Mouse (Mus musculus) neutrophil, adult 5-6 weeks (primary cell): Measurements from ENCODE around the gene Cryab. TPM values are rescaled to one million over a fixed set of nuclear protein-coding genes. Genes with fewer than 3 reads are reported as not detected.

Experiments
- ATAC-seq: fragments of 151-379, 151-347 bp; 2 replicates; pipeline ENCODE4 v1.8.0; 2017; ENCODE audit warnings: mild to moderate bottlenecking, moderate TSS enrichment; ENCODE audit not compliant: insufficient number of reproducible peaks, poor library complexity, low FRiP score, severe bottlenecking; ENCODE audit errors: extremely low read depth
- total RNA-seq: library from RNA; stranded (forward); fragments of 200-1000 nt; gene quantifications from 2 replicates; pipeline ENCODE4 v1.2.3, GENCODE M21; 2017

Gene Cryab
- total RNA-seq, 1 experiment from 2014 or later: not detected

- no peak for ATAC-seq
Observed at GRCm38 (mm10) chr9:50775662-50776126, 24.6 kb downstream of the Cryab start.

- no peak for ATAC-seq
Observed at GRCm38 (mm10) chr9:50776162-50776760, 25.1 kb downstream of the Cryab start.

GRCm38 (mm10) chr9:50782155-50782554, 31.0 kb downstream of the Cryab start:
- ATAC-seq: peak; percentile 66; the same call in 1 of the 2 replicates

- no peak for ATAC-seq
Observed at GRCm38 (mm10) chr9:50795266-50795665, 44.1 kb downstream of the Cryab start.

GRCm38 (mm10) chr9:50796776-50797175, 45.7 kb downstream of the Cryab start:
- ATAC-seq: no peak

GRCm38 (mm10) chr9:50797641-50798040, 46.5 kb downstream of the Cryab start:
- no peak for ATAC-seq

GRCm38 (mm10) chr9:50798368-50798767, 47.2 kb downstream of the Cryab start:
- ATAC-seq: no peak

GRCm38 (mm10) chr9:50800985-50801384, 49.9 kb downstream of the Cryab start:
- ATAC-seq: peak; percentile 55; the same call in 1 of the 2 replicates

- ATAC-seq: no peak
Observed at GRCm38 (mm10) chr9:50803055-50803671, 52.0 kb downstream of the Cryab start.

Other genes with a start within 250 kb of the Cryab start
- 98.8 and 106 TPM in 2 replicates for gene Pts, start 222.6 kb upstream of the Cryab start, total RNA-seq
- gene Il18, start 196.5 kb upstream of the Cryab start, total RNA-seq: 8.5 and 10.0 TPM in 2 replicates
- 0.86 and 2.2 TPM in 2 replicates for gene Bco2, start 196.1 kb upstream of the Cryab start, total RNA-seq
- gene Tex12, start 190.0 kb upstream of the Cryab start, total RNA-seq: not detected in 2 replicates
- 76.4 and 77.9 TPM in 2 replicates for gene Sdhd, start 147.5 kb upstream of the Cryab start, total RNA-seq
- 68.5 and 70.9 TPM in 2 replicates for gene Timm8b, start 147.4 kb upstream of the Cryab start, total RNA-seq
- gene Pih1d2, start 134.0 kb upstream of the Cryab start, total RNA-seq: 0.74 and 2.3 TPM in 2 replicates
- gene Nkapd1, start 133.9 kb upstream of the Cryab start, total RNA-seq: 28.4 and 29.7 TPM in 2 replicates
- gene Dlat, start 91.5 kb upstream of the Cryab start, total RNA-seq: 16.3 and 16.4 TPM in 2 replicates
- gene Dixdc1, start 11.8 kb upstream of the Cryab start, total RNA-seq: 0.12 TPM in 1 of 2 replicates, not detected in the other
- not detected in 2 replicates for gene 2310030G06Rik, start 4.8 kb upstream of the Cryab start, total RNA-seq
- gene Hspb2, start 1.0 kb downstream of the Cryab start, total RNA-seq: not detected in 2 replicates
- gene Fdxacb1, start 16.9 kb downstream of the Cryab start, total RNA-seq: 9.2 and 10.3 TPM in 2 replicates
- gene Alg9, start 23.7 kb downstream of the Cryab start, total RNA-seq: 9.0 and 12.8 TPM in 2 replicates
- gene 1110032A03Rik, start 24.2 kb downstream of the Cryab start, total RNA-seq: 29.6 and 33.8 TPM in 2 replicates
- gene Ppp2r1b, start 94.0 kb downstream of the Cryab start, total RNA-seq: 22.0 and 26.4 TPM in 2 replicates